Mouse (Mus musculus) MEL (cell line): ENCODE measurements at regions not wholly inside any gene's neighbourhood (a gene's known extent, or its start where the extent isn't known, plus 50 kb on each side); places are given as distances from the start of the nearest gene placed in this dataset.

ENCODE experiments used
- BHLHE40 ChIP-seq: IDR thresholded peaks from 2 replicates; pipeline ENCODE4 v1.6.1; 2012; ENCODE audit warnings: low read depth, mild to moderate bottlenecking, inconsistent platforms, low read length, improper control_type of control experiment, borderline replicate concordance
- CHD2 ChIP-seq: IDR thresholded peaks from 2 replicates; pipeline ENCODE4 v1.6.1; 2011; ENCODE audit warnings: low read length, improper control_type of control experiment
- CTCF ChIP-seq, 3 experiments: IDR thresholded peaks in 2 of 3; conservative IDR thresholded peaks in 1 of 3; 2 replicates each; pipeline ENCODE4 v1.5.1; 2011 to 2012; ENCODE audit warnings: low read length in 3 of 3, low read depth in 2 of 3, mild to moderate bottlenecking in 2 of 3, improper control_type of control experiment in 1 of 3, inconsistent platforms in 1 of 3, mixed read lengths in 1 of 3, moderate library complexity in 1 of 3; ENCODE audit not compliant: control insufficient read depth in 1 of 3, insufficient read depth in 1 of 3, poor library complexity in 1 of 3, severe bottlenecking in 1 of 3
- EP300 ChIP-seq, 2 experiments: IDR thresholded peaks; 2 replicates each; pipeline ENCODE4 v1.6.1; 2011; ENCODE audit warnings: improper control_type of control experiment in 2 of 2, low read length in 2 of 2, low read depth in 1 of 2, mild to moderate bottlenecking in 1 of 2
- JUND ChIP-seq: IDR thresholded peaks from 2 replicates; pipeline ENCODE4 v1.6.1; 2011; ENCODE audit warnings: low read depth, mild to moderate bottlenecking, improper control_type of control experiment, low read length
- POLR2A ChIP-seq, 2 experiments: IDR thresholded peaks; 2 replicates each; pipeline ENCODE4 v1.6.1; 2011 to 2012; ENCODE audit warnings: low read length in 2 of 2, mild to moderate bottlenecking in 2 of 2, control low read depth in 1 of 2, improper control_type of control experiment in 1 of 2, low read depth in 1 of 2, moderate library complexity in 1 of 2; ENCODE audit not compliant: control insufficient read depth in 1 of 2, insufficient read depth in 1 of 2, poor library complexity in 1 of 2
- POLR2AphosphoS5 ChIP-seq: IDR thresholded peaks from 2 replicates; pipeline ENCODE4 v1.6.1; 2012; ENCODE audit warnings: low read depth, borderline replicate concordance, mild to moderate bottlenecking, inconsistent platforms, low read length, moderate library complexity, mixed read lengths
- RCOR1 ChIP-seq: IDR thresholded peaks from 2 replicates; pipeline ENCODE4 v1.6.1; 2012; ENCODE audit warnings: low read depth, mild to moderate bottlenecking, inconsistent platforms, low read length, improper control_type of control experiment
- SIN3A ChIP-seq: IDR thresholded peaks from 2 replicates; pipeline ENCODE4 v1.6.1; 2012; ENCODE audit warnings: low read length, improper control_type of control experiment, inconsistent platforms
- TBP ChIP-seq: IDR thresholded peaks from 2 replicates; pipeline ENCODE4 v1.8.0; 2011; ENCODE audit warnings: low read depth, low read length, improper control_type of control experiment
- ZKSCAN1 ChIP-seq: IDR thresholded peaks from 2 replicates; pipeline ENCODE4 v1.6.1; 2012; ENCODE audit warnings: low read depth, mild to moderate bottlenecking, inconsistent platforms, low read length, improper control_type of control experiment, moderate library complexity
- ZNF384 ChIP-seq: IDR thresholded peaks from 2 replicates; pipeline ENCODE4 v1.6.1; 2012; ENCODE audit warnings: low read depth, mild to moderate bottlenecking, inconsistent platforms, low read length, improper control_type of control experiment

DNA sequence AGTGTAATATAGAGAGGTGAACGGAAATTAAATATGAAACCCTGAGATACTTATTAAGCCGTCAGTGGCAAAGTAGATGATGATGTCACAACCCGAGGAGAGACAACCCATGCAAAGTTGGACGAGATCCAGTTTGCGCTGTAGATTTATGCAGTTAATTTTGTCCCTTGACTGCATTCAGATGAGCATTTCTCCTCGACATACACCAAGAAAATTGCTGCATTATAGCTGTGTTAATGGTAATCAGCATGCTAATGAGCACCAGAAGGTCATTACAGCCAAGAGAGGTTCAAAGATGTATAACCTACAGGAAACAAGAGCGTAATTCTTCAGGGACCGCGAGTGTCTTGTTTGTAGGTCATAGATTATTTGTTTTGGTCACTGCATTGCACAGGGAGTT, 313.2 kb downstream of the Rbm26 start:
- no peak for TF ChIP-seq CTCF (IDR thresholded peaks at IDR 0.05 in 2 of 3, conservative IDR thresholded peaks at IDR 0.05 in 1 of 3; ENCODE audit: control insufficient read depth in 1 of 3, insufficient read depth in 1 of 3, low read depth in 2 of 3, low read length in 3 of 3, poor library complexity in 1 of 3, severe bottlenecking in 1 of 3)
- TF ChIP-seq POLR2A (IDR thresholded peaks at IDR 0.05; ENCODE audit: control insufficient read depth in 1 of 2, insufficient read depth in 1 of 2, low read depth in 1 of 2, low read length in 2 of 2, poor library complexity in 1 of 2): no peak
- TF ChIP-seq EP300 (IDR thresholded peaks at IDR 0.05; ENCODE audit: low read depth in 1 of 2, low read length in 2 of 2): no peak
- no peak for TF ChIP-seq RCOR1
- no peak for TF ChIP-seq ZKSCAN1
- TF ChIP-seq SIN3A: no peak
- no peak for TF ChIP-seq ZNF384
- TF ChIP-seq TBP: no peak
- no peak for TF ChIP-seq CHD2
- TF ChIP-seq POLR2AphosphoS5: no peak
- TF ChIP-seq BHLHE40: no peak
- no peak for TF ChIP-seq JUND
